Mouse (Mus musculus): ENCODE measurements around the gene Pus10.
"Not testable (repeated sequence)": the region's sequence is repeated elsewhere in the genome, so short reads cannot be mapped to it uniquely, and the experiment has no call there.

The Pus10 gene

DNA sequence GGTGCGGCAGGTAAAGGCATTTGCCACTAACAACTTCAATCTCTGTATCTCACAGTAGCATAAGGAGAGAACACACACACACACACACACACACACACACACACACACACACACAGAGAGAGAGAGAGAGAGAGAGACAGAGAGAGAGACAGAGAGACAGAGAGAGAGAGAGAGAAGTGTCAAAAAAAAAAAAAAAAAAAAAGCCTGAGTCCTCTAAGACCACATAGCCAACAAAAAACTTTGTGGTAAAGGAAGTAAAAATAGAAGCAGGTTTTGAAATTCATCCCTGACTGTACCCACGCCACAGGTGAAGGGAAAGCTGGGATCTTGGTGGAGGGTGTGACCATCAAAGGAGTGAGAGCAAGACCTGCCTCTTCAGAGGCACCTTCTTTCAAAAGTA lies 92.7 kb downstream of the Pus10 start:
- DNase-seq (ENCODE audit: low read depth, low spot score): no peak

DNA sequence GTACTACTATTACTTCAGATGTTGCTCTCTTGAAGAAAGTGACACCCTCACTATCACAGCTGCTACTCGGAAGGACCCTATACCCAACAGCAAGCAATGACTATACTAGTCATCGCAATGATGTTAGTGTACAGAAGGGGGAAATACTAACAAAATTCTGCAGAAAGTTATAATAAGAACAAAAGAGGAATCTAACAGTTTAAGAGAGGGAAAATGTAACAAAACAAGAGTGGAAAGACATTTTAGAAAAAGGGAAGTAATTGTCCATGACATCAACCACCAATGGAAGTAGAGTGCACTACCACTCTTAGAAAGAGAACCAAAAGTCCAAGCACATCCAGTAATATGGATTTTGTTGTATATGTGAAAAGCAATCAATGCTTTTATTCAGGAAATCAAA lies 97.2 kb downstream of the Pus10 start:
- DNase-seq (ENCODE audit: low read depth, low spot score): no peak

DNA sequence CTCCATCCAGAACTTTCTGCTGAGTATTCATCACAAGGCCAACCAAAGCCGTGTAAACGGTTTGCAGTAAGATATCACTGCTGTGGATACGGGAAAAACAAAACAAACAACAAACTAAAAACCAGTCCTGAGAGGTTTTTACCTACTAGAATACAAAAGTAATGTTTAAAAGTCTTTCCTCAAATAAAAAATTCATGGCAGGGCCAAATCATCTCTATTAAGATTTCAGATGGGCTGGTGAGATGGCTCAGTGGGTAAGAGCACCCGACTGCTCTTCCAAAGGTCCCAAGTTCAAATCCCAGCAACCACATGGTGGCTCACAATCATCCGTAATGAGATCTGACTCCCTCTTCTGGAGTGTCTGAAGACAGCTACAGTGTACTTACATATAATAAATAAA lies 101.9 kb downstream of the Pus10 start:
- not testable (repeated sequence) for DNase-seq (ENCODE audit: low read depth, low spot score)

DNA sequence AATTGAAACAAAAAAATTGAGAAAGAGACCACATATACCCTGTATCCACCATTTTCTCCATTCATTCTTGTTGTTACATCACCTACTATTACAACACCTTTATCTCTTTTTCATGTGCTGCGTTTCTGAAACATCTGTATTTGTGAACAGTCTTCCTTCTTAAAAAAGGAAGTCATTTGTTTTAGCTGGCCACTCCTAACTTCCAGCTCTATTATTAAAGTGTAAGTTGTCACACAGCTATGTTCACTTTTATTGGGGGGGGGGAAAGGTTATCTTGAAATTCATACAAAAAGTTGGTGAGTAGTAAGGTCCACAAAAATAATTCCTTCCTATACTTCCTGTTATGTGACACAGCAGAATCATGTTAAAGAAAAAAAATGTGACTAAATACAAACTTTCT lies 102.5 kb downstream of the Pus10 start:
- DNase-seq (ENCODE audit: low read depth, low spot score): no peak

DNA sequence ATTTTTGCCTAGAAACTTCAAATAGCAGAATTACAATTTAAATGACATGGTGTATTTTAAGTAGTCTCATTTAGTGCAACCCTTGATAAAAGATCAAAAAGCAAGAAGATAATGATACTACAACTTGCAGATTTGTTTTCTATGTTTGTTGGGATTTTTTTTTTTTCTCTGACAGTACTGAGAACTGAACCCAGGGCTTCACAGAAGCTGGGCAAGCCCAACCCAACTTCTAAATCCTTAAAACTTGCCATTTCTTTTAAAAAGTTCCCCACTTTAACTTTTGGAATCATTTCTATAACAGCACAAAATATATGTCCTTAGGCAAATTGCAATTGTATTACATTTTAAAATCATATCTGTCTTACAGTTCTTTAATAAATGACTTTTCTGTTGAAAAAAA lies 103.6 kb downstream of the Pus10 start:
- no peak for DNase-seq (ENCODE audit: low read depth, low spot score)

DNA sequence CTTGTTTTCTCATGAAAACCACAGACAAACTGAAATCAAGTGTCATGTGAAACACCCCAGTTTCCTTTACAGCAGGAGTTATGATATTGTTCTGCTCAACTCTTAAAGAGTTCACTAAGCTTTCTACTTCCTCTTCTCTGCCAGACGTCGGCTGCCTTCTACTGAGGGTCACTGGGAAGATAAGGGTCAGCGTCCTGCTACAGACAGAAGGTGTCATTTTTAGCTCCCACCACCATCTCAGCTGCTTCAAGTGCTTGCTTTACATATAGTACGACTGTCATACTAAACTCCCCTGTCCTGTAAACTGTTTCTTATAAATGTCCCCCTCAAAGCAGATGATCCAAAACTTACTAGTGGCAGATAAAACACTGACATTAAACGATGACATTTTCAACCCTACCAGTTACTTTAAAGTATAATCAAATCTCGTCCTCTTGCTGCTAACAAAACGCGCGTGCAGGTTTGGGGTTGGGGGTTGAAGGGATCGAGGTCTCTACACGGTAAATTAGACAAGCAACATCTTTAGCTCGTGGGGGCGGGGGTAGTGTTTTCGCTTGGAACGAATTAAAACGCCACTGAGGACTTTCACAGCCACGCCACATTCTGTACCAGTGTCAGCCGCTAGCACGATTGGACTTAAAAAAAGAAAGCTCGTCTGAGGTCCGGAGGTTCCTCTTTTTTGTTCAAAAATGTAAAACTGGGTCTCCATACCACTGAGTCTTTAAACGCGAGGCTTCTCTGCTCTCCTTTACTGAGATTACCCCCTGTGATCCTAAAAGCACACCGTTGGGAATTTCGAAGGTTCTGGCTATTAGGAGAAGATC lies 104.4 kb downstream of the Pus10 start:
- no peak for DNase-seq (ENCODE audit: low read depth, low spot score)

DNA sequence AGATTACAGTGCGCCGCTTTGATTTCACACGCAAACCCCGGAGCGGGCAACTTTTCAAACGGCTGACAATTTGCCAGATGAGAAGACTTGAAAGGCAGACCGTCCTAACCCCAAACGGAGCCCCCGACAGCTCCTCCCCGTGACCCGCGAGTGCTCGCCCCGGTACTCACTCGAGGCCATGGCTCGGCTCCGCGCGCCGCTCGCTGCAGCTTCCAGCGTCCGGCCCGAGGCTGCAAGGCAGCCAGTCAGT lies 105.0 kb downstream of the Pus10 start:
- no peak for DNase-seq (ENCODE audit: low read depth, low spot score)

DNA sequence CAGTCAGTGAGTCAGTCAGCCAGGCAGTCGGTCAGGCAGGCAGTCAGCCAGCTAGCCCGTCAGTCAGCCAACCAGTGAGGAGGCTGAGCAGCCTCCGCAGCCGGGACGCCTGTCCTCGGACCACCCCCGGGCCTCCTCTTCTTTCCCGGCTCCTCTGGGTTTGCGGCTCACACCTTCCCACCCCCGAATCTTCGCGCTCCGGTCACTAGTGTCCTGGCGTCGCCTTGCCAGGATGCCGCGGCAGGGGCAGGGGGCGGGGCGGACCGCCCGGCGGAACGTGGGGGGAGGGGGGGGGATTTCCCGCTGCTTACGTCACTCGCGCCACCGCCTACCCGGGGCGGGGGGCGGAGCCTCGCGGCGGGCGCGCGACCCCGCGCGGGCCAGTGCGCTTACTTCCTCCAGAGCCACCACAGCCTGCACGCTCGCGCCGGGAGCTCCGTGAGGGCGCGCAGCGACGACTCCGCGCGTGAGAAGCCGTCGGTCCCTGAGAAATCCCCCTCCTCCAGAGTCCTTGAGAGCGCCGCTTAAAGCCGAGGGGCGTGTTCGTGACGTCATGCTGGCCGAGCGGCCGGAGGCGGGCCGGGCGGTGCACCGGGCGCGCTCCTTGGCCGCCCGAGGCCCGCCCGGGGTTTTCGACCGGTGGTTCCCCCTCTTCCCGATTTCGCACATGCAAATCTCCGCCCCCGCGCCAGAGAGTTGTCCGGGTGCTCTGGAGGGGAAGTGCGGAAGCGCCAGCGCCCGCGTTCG lies 105.5 kb downstream of the Pus10 start, which contains the start of gene Rel:
Gene Rel (minus strand): TSS at position 211 of the 747 bp plus-strand sequence.
- DNase-seq (ENCODE audit: low read depth, low spot score): peak; percentile 77

DNA sequence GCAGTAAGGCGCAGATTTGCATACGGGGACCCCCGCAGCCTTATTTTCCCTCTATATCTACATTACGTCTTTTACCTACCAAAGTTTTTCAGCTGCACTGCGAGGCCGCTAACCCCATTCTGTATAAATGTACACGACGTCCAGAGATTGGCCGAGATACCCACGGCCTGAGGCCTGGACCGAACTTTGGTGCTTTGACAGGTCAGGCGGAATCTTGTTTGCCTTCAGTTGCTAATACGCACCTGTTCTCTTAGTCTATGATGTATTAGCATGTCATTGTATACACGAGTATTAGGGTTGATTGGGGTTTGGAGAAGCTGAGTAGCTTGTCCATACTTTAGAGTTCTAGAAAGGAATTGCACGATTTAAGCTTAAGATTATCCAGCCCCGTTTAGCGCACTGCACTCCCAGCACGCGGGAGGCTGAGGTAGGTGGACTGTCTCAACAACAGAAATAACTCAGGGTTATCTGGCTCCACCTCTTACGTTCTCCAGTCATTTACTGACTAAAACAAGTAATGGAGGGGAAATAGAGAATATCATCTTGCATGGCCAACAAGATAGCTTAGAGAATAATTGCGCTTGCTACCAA lies 106.1 kb downstream of the Pus10 start:
- DNase-seq (ENCODE audit: low read depth, low spot score): no peak

DNA sequence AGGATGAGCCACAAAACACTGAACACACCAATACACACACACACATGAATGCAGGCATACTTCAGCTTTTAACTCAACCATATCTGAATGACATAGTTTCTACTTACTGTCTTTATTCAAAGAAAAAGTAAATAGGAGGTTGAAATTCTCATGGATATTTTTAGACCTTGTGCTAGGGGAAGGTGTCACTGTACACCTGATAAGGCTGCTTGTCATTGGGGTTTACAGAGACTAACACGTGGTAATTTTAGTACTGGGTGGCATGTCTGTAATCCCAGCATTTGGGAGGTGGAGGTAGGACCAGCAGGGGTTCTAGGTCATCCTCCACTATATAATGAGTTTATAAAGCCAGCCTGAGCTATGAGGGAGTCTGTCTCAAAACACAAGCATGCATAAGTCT lies 107.0 kb downstream of the Pus10 start:
- DNase-seq (ENCODE audit: low read depth, low spot score): no peak

DNA sequence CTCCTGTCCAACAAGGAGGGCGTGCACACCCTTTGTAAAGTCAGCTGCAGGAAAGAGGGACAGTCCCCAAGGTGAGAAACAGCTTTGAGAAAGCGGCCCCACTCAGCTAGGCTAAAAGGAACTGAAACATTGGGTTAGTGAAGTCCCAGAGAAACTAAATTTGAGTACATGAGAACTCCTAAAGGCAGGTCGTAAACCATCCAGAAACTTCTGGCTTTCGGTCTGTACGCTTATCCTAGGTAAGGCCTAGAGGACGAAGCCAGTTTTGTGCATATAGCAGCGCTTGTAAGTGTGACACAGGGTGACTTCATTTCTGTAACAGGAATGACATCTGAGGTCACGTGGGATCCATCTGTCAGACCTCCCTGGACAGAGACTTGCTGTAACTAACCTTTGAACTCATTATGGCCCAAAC lies 113.3 kb downstream of the Pus10 start:
- DNase-seq (ENCODE audit: low read depth, low spot score): no peak

DNA sequence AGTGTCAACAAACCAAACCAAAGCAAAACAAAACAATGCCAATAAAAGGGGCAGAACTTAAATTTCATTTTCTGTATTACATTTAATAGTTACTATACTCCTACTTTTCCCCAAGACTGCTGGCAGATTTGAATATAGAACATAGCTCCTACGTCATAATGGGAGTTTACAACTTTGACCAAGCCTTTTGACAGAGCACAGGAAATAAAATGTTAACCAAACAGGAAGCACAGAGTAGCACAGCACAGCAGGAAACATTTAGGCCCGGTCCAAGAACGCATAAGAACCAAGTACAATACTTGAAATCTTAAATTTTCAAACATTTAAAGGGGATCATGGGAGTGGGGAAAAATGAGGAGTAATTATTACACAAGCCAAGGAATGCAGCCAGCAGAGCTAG lies 116.6 kb downstream of the Pus10 start:
- DNase-seq (ENCODE audit: low read depth, low spot score): no peak
